Mouse (Mus musculus): ENCODE data around the gene Slc7a7.

- no peak for TF ChIP-seq EP300 (IDR thresholded peaks at IDR 0.05; ENCODE audit: low read depth)
- TF ChIP-seq CTCF (IDR thresholded peaks at IDR 0.05; ENCODE audit: low read depth) = no peak
These were observed 13.0 kb upstream of the Slc7a7 start for GRCm38 (mm10) chr14:54430406-54431145.

All from liver, embryonic 14.5 days (tissue).